Mouse (Mus musculus): Measurements from ENCODE around the gene Map10. TPM values are rescaled to one million over a fixed set of nuclear protein-coding genes. Genes with fewer than 3 reads are reported as not detected.

Map10 gene
- polyA plus RNA-seq, 1 experiment: 14.0 TPM

DNA sequence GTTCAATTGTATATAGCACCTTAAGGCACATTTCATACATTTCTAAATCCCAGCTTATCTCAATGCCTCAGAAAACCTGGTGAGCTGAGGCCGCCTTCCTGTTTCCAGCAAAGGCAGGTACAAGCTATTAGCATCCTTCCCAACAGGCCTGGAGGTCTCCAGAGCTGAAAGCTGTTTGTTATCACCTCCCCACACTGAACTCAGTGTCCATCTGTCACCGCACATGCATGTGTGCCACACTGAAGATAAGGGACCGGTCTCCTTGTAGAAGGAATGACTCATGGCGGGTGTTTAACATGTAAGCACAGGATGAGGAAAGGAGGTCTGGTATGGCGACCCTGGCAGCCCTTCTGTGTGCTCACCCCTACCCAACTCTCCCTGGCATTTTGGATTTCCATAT is 41.9 kb downstream of the Map10 start:
- Histone ChIP-seq H3K27me3 (ENCODE audit: control insufficient read depth, insufficient read depth, low read length) (no peaks in the 10 kb centered on the region), H3K36me3 (ENCODE audit: control insufficient read depth, insufficient read depth, low read length) (no peaks in the 10 kb centered on the region), H3K27ac (ENCODE audit: control insufficient read depth, insufficient read depth, low read depth, low read length) (no peak overlapping the region), H3K4me1 (ENCODE audit: control insufficient read depth, insufficient read depth, low read length) (no peaks in the 10 kb centered on the region), H3K4me3 (ENCODE audit: control insufficient read depth, low read depth, low read length) (no peak overlapping the region)
- no peak for TF ChIP-seq POLR2A (IDR thresholded peaks at IDR 0.05; ENCODE audit: control insufficient read depth, low read depth, low read length)
- no peak for TF ChIP-seq CTCF (IDR thresholded peaks at IDR 0.05; ENCODE audit: control insufficient read depth, insufficient read depth, insufficient replicate concordance, low read depth, low read length)

DNA sequence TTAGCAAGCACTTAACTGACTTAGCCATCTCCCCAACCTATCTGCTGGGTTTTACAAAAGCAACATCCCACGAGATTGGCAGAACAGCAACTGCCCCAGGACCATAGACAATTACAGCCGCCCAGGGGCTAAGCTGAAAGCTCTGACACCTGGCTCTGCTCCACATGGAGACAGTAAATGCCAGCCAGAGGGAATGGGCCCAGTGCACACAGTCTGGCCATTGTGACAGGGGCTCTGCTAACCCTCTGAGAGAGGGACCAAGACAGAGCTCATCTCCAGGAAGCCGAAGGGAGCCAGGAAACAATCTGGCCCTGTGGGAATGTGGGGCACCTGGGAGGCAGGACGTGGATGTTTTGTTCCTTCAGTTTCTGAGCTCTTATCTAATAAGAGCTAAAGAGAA is 46.6 kb downstream of the Map10 start:
- Histone ChIP-seq H3K27ac (ENCODE audit: control insufficient read depth, insufficient read depth, low read depth, low read length) (no peak overlapping the region), H3K4me1 (ENCODE audit: control insufficient read depth, insufficient read depth, low read length) (no peaks in the 10 kb centered on the region), H3K27me3 (ENCODE audit: control insufficient read depth, insufficient read depth, low read length) (no peaks in the 10 kb centered on the region), H3K4me3 (ENCODE audit: control insufficient read depth, low read depth, low read length) (no peak overlapping the region), H3K36me3 (ENCODE audit: control insufficient read depth, insufficient read depth, low read length) (no peaks in the 10 kb centered on the region)
- TF ChIP-seq POLR2A (IDR thresholded peaks at IDR 0.05; ENCODE audit: control insufficient read depth, low read depth, low read length) (no peak), CTCF (IDR thresholded peaks at IDR 0.05; ENCODE audit: control insufficient read depth, insufficient read depth, insufficient replicate concordance, low read depth, low read length) (no peak)

DNA sequence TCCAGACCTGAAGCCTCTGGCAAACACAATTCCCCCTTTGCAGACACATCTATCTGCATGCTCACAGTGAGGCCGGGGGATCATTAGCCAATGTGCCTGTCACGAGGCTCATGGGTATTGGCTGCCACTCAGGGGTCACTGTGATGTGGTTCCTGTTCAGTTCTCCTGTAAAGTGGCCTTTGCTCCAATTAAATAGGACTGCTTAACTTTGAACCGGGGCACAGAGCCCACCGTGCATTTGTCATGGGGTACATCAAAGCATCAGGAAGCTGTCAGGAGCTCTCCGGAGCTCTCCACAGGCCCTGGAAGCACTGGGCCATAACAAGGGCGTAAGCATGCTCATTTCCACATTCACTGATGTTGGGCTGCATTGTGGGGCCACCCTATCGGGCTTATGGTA is 47.0 kb downstream of the Map10 start:
- Histone ChIP-seq H3K36me3 (ENCODE audit: control insufficient read depth, insufficient read depth, low read length) (no peaks in the 10 kb centered on the region), H3K4me3 (ENCODE audit: control insufficient read depth, low read depth, low read length) (no peak overlapping the region), H3K4me1 (ENCODE audit: control insufficient read depth, insufficient read depth, low read length) (no peaks in the 10 kb centered on the region), H3K27ac (ENCODE audit: control insufficient read depth, insufficient read depth, low read depth, low read length) (no peak overlapping the region), H3K27me3 (ENCODE audit: control insufficient read depth, insufficient read depth, low read length) (no peaks in the 10 kb centered on the region)
- no peak for TF ChIP-seq POLR2A (IDR thresholded peaks at IDR 0.05; ENCODE audit: control insufficient read depth, low read depth, low read length)

DNA sequence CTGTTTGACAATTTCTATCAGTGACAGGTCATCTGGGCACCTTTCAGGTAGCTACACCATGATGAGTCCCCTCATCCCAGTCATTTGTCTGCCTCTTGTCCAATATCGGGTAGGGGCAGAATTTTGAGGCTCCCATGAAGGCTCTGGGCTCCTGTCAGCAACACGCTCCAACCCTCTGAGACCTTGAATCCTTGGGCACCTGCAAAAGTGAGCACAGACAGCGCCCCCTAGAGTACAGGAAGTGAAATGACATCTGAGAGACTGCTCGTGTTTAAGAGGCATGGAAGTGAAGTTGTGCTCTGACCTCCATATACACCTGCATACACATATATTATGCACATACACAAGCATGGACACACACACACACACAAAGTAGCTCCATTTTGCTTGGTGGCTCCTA is 49.3 kb downstream of the Map10 start:
- TF ChIP-seq CTCF (IDR thresholded peaks at IDR 0.05; ENCODE audit: control insufficient read depth, insufficient read depth, insufficient replicate concordance, low read depth, low read length): peak; percentile 80
- TF ChIP-seq POLR2A (IDR thresholded peaks at IDR 0.05; ENCODE audit: control insufficient read depth, low read depth, low read length): no peak
- H3K27ac ChIP-seq (ENCODE audit: control insufficient read depth, insufficient read depth, low read depth, low read length): no peak overlapping the region
- H3K36me3 ChIP-seq (ENCODE audit: control insufficient read depth, insufficient read depth, low read length): no peaks in the 10 kb centered on the region
- peaks cover 3% of the 10 kb centered on the region for H3K4me1 ChIP-seq (ENCODE audit: control insufficient read depth, insufficient read depth, low read length)
- H3K4me3 ChIP-seq (ENCODE audit: control insufficient read depth, low read depth, low read length): no peak overlapping the region
- no peaks in the 10 kb centered on the region for H3K27me3 ChIP-seq (ENCODE audit: control insufficient read depth, insufficient read depth, low read length)

DNA sequence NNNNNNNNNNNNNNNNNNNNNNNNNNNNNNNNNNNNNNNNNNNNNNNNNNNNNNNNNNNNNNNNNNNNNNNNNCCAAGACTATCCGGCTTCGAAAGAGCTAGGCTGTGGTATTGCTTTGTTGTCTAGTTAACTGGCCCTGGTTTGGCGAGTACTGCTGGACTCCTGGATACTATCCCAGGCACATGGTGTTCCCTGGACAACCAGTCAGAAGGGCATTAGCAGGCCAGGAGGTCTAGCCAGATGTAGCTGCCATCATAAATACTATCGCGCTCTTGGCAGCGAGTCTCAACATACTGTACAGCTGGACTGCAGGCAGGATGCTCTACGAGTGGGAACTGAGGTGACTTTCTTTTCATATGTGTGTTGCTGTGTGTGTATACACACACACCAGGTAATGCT is 53.1 kb downstream of the Map10 start:
- TF ChIP-seq CTCF (IDR thresholded peaks at IDR 0.05; ENCODE audit: control insufficient read depth, insufficient read depth, insufficient replicate concordance, low read depth, low read length): no peak
- TF ChIP-seq POLR2A (IDR thresholded peaks at IDR 0.05; ENCODE audit: control insufficient read depth, low read depth, low read length): no peak
- Histone ChIP-seq H3K27ac (ENCODE audit: control insufficient read depth, insufficient read depth, low read depth, low read length) (no peak overlapping the region), H3K27me3 (ENCODE audit: control insufficient read depth, insufficient read depth, low read length) (no peaks in the 10 kb centered on the region), H3K36me3 (ENCODE audit: control insufficient read depth, insufficient read depth, low read length) (no peaks in the 10 kb centered on the region), H3K4me1 (ENCODE audit: control insufficient read depth, insufficient read depth, low read length) (peaks cover 9% of the 10 kb centered on the region), H3K4me3 (ENCODE audit: control insufficient read depth, low read depth, low read length) (no peak overlapping the region)

Other genes with a start within 250 kb of the Map10 start
- gene Sipa1l2, start 100.0 kb upstream of the Map10 start, polyA plus RNA-seq (2012; rRNA removed): 19.6 and 21.2 TPM in 2 replicates
- 95.4 and 112 TPM in 2 replicates for gene Ntpcr, start 60.1 kb downstream of the Map10 start, polyA plus RNA-seq (2012; rRNA removed)
- 8.4 and 12.0 TPM in 2 replicates for gene Pcnx2, start 228.5 kb downstream of the Map10 start, polyA plus RNA-seq (2012; rRNA removed)
- gene Map3k21, start 240.6 kb downstream of the Map10 start, polyA plus RNA-seq (2012; rRNA removed): 3.2 and 3.3 TPM in 2 replicates